Mouse (Mus musculus) testis, adult 2 months (tissue): ENCODE results near the gene Fbxo42.

Experiments
- CTCF ChIP-seq: fragments of 200-500 bp; IDR thresholded peaks from 2 replicates; pipeline ENCODE4 v1.5.1; 2012; ENCODE audit warnings: low read depth, mild to moderate bottlenecking, inconsistent platforms, low read length, moderate library complexity; ENCODE audit not compliant: control insufficient read depth, insufficient read depth, insufficient replicate concordance
- POLR2A ChIP-seq: fragments of 200-500 bp; IDR thresholded peaks from 2 replicates; pipeline ENCODE4 v1.6.1; 2012; ENCODE audit warnings: low read depth, mild to moderate bottlenecking, inconsistent platforms, low read length, moderate library complexity; ENCODE audit not compliant: control insufficient read depth

DNA sequence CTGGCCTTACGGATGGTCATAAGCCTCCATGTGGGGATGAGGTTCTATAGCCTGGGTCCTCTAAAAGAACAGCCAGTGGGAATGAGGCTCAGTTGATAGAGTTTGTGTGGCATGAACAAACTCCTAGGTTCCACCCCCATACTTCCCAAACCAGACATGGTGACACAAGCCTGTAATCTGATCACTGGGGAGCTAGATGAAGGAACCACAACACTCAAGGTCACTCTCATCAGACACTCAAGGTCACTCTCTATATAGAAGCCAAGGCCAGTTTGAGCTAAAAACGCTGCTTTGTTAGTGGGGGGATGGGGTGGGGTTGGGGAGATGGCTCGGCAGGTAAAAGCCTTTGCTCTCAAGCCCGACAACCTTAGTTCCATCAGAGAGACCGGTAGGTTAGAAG, 47.8 kb upstream of the Fbxo42 start:
- TF ChIP-seq POLR2A (no peak), CTCF (no peak)
